Comparison of ENCODE assay signal across 14 mouse cellular contexts in the genomic region with DNA sequence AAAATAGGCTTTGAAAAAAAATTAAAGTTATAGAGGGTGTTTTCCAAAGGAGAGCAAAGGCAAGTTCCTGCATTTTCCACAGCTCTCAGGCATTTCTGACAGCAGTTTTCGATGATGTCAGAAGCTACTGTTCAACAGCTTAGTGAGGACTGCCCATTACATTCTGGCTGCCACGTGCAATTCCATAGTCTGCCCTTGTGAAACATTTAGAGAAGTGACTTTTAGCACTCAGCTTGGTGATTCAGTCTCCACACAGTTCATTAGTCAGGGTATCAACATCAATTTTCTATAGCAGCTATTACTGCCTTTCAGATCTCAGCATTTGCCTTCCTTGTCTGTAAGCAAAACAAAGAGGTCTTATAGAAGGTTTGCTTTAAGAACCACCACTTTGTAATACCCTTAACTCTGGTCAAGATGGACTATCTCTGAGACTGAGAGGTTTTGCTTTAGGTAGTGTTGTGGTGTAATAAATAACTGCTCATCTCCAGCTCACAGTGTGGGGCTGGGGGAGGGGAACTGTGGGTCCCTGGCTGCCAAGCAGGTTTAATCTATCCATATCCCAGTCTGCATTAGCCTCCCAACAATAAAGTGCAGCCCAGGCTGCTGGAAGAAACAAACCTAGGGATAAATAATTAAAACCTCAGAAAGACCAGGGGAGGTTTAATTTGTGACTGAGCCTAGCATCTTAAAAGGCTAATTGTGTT.
DNase-seq lines count a peak whose midpoint lies in the region; ATAC-seq and TF ChIP-seq lines count a peak whose summit lies in the region.
"Had no signal": no experiment of that assay in that cellular context is flagged by ENCODE, and none has a peak within 500 bp of the region (broad histone marks: within the 10 kb centered on the region; RNA-seq: fewer than 3 reads in every experiment).

No protein-coding gene starts in this region.

- H3K4me2 ChIP-seq in kidney, embryonic 14.5 days (replicated peaks; ENCODE audit: low read depth, low read length), result no peak overlapping the region
- no peak overlapping the region for H3K4me2 ChIP-seq in hindbrain, postnatal 0 days (ENCODE audit: low read depth, low read length)
- H3K4me2 ChIP-seq in intestine, embryonic 16.5 days (ENCODE audit: low read depth, low read length), result no peak overlapping the region
- H3K4me2 ChIP-seq: heart, embryonic 11.5 days had no signal

- H3K9ac ChIP-seq in kidney, embryonic 14.5 days (ENCODE audit: low read depth, low read length), result no peak overlapping the region
- no peak overlapping the region for H3K9ac ChIP-seq in hindbrain, postnatal 0 days (replicated peaks; ENCODE audit: low read length)
- no peak overlapping the region for H3K9ac ChIP-seq in intestine, embryonic 16.5 days (ENCODE audit: low read depth, low read length)

- no peak for TF ChIP-seq CTCF in hindbrain, postnatal 0 days (IDR thresholded peaks at IDR 0.05; ENCODE audit: low read depth)

- DNase-seq in kidney, postnatal 4 days, result peak; percentile 14 to 27
- peak; percentile 8 for DNase-seq in retina, embryonic 14.5 days (ENCODE audit: low spot score)
- no peak for DNase-seq in retina, postnatal 1 day
- no peak for DNase-seq in hindbrain, postnatal 0 days (ENCODE audit: low spot score)
- DNase-seq in urinary bladder, postnatal 36 days (ENCODE audit: low spot score in 2 of 2), result no peak
- DNase-seq: cerebellum, postnatal 14 days; heart, postnatal 36 days; kidney, adult 11 months; spleen, adult 18-20 months; thymus, adult 18-20 months had no signal

- no peaks in the 10 kb centered on the region for H3K9me3 ChIP-seq in kidney, embryonic 14.5 days (ENCODE audit: control insufficient read depth, low read length)
- H3K9me3 ChIP-seq in hindbrain, postnatal 0 days (ENCODE audit: low read length), result no peaks in the 10 kb centered on the region
- no peaks in the 10 kb centered on the region for H3K9me3 ChIP-seq in intestine, embryonic 16.5 days (ENCODE audit: control insufficient read depth, low read length)

- H3K4me3 ChIP-seq in kidney, embryonic 14.5 days (ENCODE audit: low read length), result no peak overlapping the region
- no peak overlapping the region for H3K4me3 ChIP-seq in hindbrain, postnatal 0 days (ENCODE audit: low read length)
- H3K4me3 ChIP-seq in intestine, embryonic 16.5 days (ENCODE audit: low read length), result no peak overlapping the region

- ATAC-seq in kidney, embryonic 14.5 days (ENCODE audit: low FRiP score, low TSS enrichment), result no peak
- peak; percentile 35; the same call in 1 of the 2 replicates for ATAC-seq in hindbrain, postnatal 0 days
- no peak for ATAC-seq in intestine, embryonic 16.5 days
- ATAC-seq: forebrain, embryonic 16.5 days had no signal

- H3K27me3 ChIP-seq in kidney, embryonic 14.5 days (ENCODE audit: control insufficient read depth, insufficient read depth, low read length), result no peaks in the 10 kb centered on the region
- no peaks in the 10 kb centered on the region for H3K27me3 ChIP-seq in hindbrain, postnatal 0 days (ENCODE audit: insufficient read depth, low read length)
- no peaks in the 10 kb centered on the region for H3K27me3 ChIP-seq in intestine, embryonic 16.5 days (replicated peaks; ENCODE audit: control insufficient read depth, insufficient read depth, low read length)

- WGBS in kidney, embryonic 14.5 days, result 74% methylated on average over 2 of the region's 2 CpGs
- WGBS in hindbrain, postnatal 0 days, result 70% methylated on average over 2 of the region's 2 CpGs
- WGBS in intestine, embryonic 16.5 days, result 75% methylated on average over 2 of the region's 2 CpGs

- H3K36me3 ChIP-seq in kidney, embryonic 14.5 days (ENCODE audit: control insufficient read depth, insufficient read depth, low read length), result no peaks in the 10 kb centered on the region
- no peaks in the 10 kb centered on the region for H3K36me3 ChIP-seq in hindbrain, postnatal 0 days (ENCODE audit: insufficient read depth, low read length)
- no peaks in the 10 kb centered on the region for H3K36me3 ChIP-seq in intestine, embryonic 16.5 days (ENCODE audit: control insufficient read depth, insufficient read depth, low read length)

- H3K27ac ChIP-seq in kidney, embryonic 14.5 days (ENCODE audit: low read depth, low read length), result no peak overlapping the region
- H3K27ac ChIP-seq in hindbrain, postnatal 0 days, result no peak overlapping the region
- no peak overlapping the region for H3K27ac ChIP-seq in intestine, embryonic 16.5 days (ENCODE audit: low read length)

- H3K4me1 ChIP-seq in kidney, embryonic 14.5 days (ENCODE audit: control insufficient read depth, insufficient read depth, low read length), result no peaks in the 10 kb centered on the region; the same call in 1 of the 2 replicates
- H3K4me1 ChIP-seq in hindbrain, postnatal 0 days (ENCODE audit: insufficient read depth, low read length), result no peaks in the 10 kb centered on the region
- no peaks in the 10 kb centered on the region for H3K4me1 ChIP-seq in intestine, embryonic 16.5 days (ENCODE audit: control insufficient read depth, insufficient read depth, low read length)

Comparison
In these comparisons a context has a peak if more than half of its experiments do, and no peak if none do; other contexts are left out.
1. DNase-seq: peak in kidney, postnatal 4 days (2 of 2) and retina, embryonic 14.5 days (single experiment); none in retina, postnatal 1 day (single experiment), hindbrain, postnatal 0 days (single experiment) and urinary bladder, postnatal 36 days (0 of 2).